Mouse (Mus musculus) stomach, embryonic 15.5 days (tissue): ENCODE measurements around the gene Gsn. TPM values are rescaled to one million over a fixed set of nuclear protein-coding genes. Genes with fewer than 3 reads are reported as not detected.

Source experiments
- ATAC-seq: fragments of 200-750 bp; cut with Nextera tagmentation; 2 replicates; pipeline ENCODE4 v1.8.0; 2017; ENCODE audit warnings: low read depth, moderate number of reproducible peaks, moderate TSS enrichment; ENCODE audit not compliant: insufficient read depth, low FRiP score
- H3K27ac ChIP-seq: fragments of 300-500 bp; sonication (generic); 2 replicates; pipeline ENCODE4 v1.5.1; 2015; ENCODE audit warnings: mild to moderate bottlenecking, inconsistent platforms
- H3K27me3 ChIP-seq: fragments of 300-500 bp; sonication (generic); replicated peaks from 2 replicates; pipeline ENCODE4 v1.6.1; 2015; ENCODE audit warnings: inconsistent platforms
- H3K36me3 ChIP-seq: fragments of 300-500 bp; sonication (generic); 2 replicates; pipeline ENCODE4 v1.6.1; 2015; ENCODE audit warnings: inconsistent platforms
- H3K4me1 ChIP-seq: fragments of 300-500 bp; sonication (generic); 2 replicates; pipeline ENCODE4 v1.6.1; 2015; ENCODE audit warnings: inconsistent platforms
- H3K4me2 ChIP-seq: fragments of 300-500 bp; sonication (generic); 2 replicates; pipeline ENCODE4 v1.6.1; 2015; ENCODE audit warnings: mild to moderate bottlenecking, inconsistent platforms
- H3K4me3 ChIP-seq: fragments of 300-500 bp; sonication (generic); replicated peaks from 2 replicates; pipeline ENCODE4 v1.5.1; 2015; ENCODE audit warnings: inconsistent platforms
- H3K9ac ChIP-seq: fragments of 300-500 bp; sonication (generic); 2 replicates; pipeline ENCODE4 v1.6.1; 2015; ENCODE audit warnings: inconsistent platforms
- H3K9me3 ChIP-seq: fragments of 300-500 bp; sonication (generic); 2 replicates; pipeline ENCODE4 v1.6.1; 2016; ENCODE audit warnings: inconsistent platforms
- whole genome bisulfite sequencing: fragments of 180-500 bp; shearing (Covaris S2); methylation state at CpG from one replicate; pipeline ENCODE4 v1.1.7; 2015; 5-methylcytosine and 5-hydroxymethylcytosine counted together
- polyA plus RNA-seq: library from polyadenylated mRNA; unstranded; fragments of >200 nt; fragmentation: Nextera tagmentation; extraction: Ambion mirVana; gene quantifications from 2 replicates; pipeline ENCODE4 v1.2.1, GENCODE M21; 2015

Gsn gene
- polyA plus RNA-seq, 1 experiment from 2014 or later: 253 TPM

GRCm38 (mm10) chr2:35309906-35310493 is 53.8 kb downstream of the Gsn start:
- Histone ChIP-seq H3K9ac (no peak overlapping the region), H3K4me3 (no peak overlapping the region), H3K4me1 (no peaks in the 10 kb centered on the region), H3K27me3 (no peaks in the 10 kb centered on the region), H3K9me3 (no peaks in the 10 kb centered on the region), H3K36me3 (0 out of 2 replicates have a peak, but pooled peaks cover 3% of the 10 kb centered on the region), H3K4me2 (no peak overlapping the region), H3K27ac (no peak overlapping the region)
- no peak for ATAC-seq
- WGBS: 83% methylated on average over 4 of the region's 4 CpGs

GRCm38 (mm10) chr2:35314300-35314699 is 58.1 kb downstream of the Gsn start:
- Histone ChIP-seq H3K27ac (no peak overlapping the region), H3K9me3 (no peaks in the 10 kb centered on the region), H3K27me3 (no peaks in the 10 kb centered on the region), H3K4me2 (no peak overlapping the region), H3K9ac (no peak overlapping the region), H3K4me3 (no peak overlapping the region), H3K4me1 (no peaks in the 10 kb centered on the region), H3K36me3 (0 out of 2 replicates have a peak, but pooled peaks cover 3% of the 10 kb centered on the region)
- WGBS: 46% methylated on average over 3 of the region's 3 CpGs
- no peak for ATAC-seq

- H3K9ac ChIP-seq: no peak overlapping the region
- H3K27me3 ChIP-seq: no peaks in the 10 kb centered on the region
- H3K4me2 ChIP-seq: no peak overlapping the region
- H3K9me3 ChIP-seq: no peaks in the 10 kb centered on the region
- WGBS: 82% methylated on average over 4 of the region's 4 CpGs
- peaks cover 7% of the 10 kb centered on the region; the same call in 1 of the 2 replicates for H3K36me3 ChIP-seq
- H3K27ac ChIP-seq: no peak overlapping the region
- peaks cover 4% of the 10 kb centered on the region; the same call in 1 of the 2 replicates for H3K4me1 ChIP-seq
- peak; percentile 62; the same call in 1 of the 2 replicates for ATAC-seq
- no peak overlapping the region for H3K4me3 ChIP-seq
Observed at GRCm38 (mm10) chr2:35317604-35318003, 61.4 kb downstream of the Gsn start.

GRCm38 (mm10) chr2:35318405-35318804 is 62.2 kb downstream of the Gsn start:
- Histone ChIP-seq H3K4me1 (peaks cover 6% of the 10 kb centered on the region; the same call in 1 of the 2 replicates), H3K9ac (no peak overlapping the region), H3K27me3 (no peaks in the 10 kb centered on the region), H3K36me3 (peaks cover 7% of the 10 kb centered on the region; the same call in 1 of the 2 replicates), H3K27ac (no peak overlapping the region), H3K9me3 (no peaks in the 10 kb centered on the region), H3K4me2 (no peak overlapping the region), H3K4me3 (no peak overlapping the region)
- 79% methylated on average over 12 of the region's 12 CpGs for WGBS
- no peak for ATAC-seq

- no peaks in the 10 kb centered on the region for H3K27me3 ChIP-seq
- H3K4me1 ChIP-seq: peaks cover 6% of the 10 kb centered on the region; the same call in 1 of the 2 replicates
- no peak overlapping the region for H3K27ac ChIP-seq
- H3K36me3 ChIP-seq: peaks cover 7% of the 10 kb centered on the region; the same call in 1 of the 2 replicates
- no peak overlapping the region for H3K4me2 ChIP-seq
- no peak overlapping the region for H3K9ac ChIP-seq
- no peaks in the 10 kb centered on the region for H3K9me3 ChIP-seq
- no peak for ATAC-seq
- WGBS: 90% methylated on average over 15 of the region's 15 CpGs
- H3K4me3 ChIP-seq: no peak overlapping the region
Observed at GRCm38 (mm10) chr2:35320399-35320798, 64.2 kb downstream of the Gsn start.

- no peak overlapping the region for H3K4me2 ChIP-seq
- no peaks in the 10 kb centered on the region for H3K9me3 ChIP-seq
- 58% methylated on average over 10 of the region's 10 CpGs for WGBS
- ATAC-seq: peak; percentile 79; the same call in 1 of the 2 replicates
- H3K27ac ChIP-seq: 0 out of 2 replicates have a peak overlapping the region, but pooled peaks have one; percentile 36
- peaks cover 6% of the 10 kb centered on the region; the same call in 1 of the 2 replicates for H3K4me1 ChIP-seq
- peaks cover 7% of the 10 kb centered on the region; the same call in 1 of the 2 replicates for H3K36me3 ChIP-seq
- no peak overlapping the region for H3K4me3 ChIP-seq
- H3K9ac ChIP-seq: no peak overlapping the region
- no peaks in the 10 kb centered on the region for H3K27me3 ChIP-seq
Observed at GRCm38 (mm10) chr2:35322404-35323164, 66.4 kb downstream of the Gsn start.

- peaks cover 6% of the 10 kb centered on the region; the same call in 1 of the 2 replicates for H3K4me1 ChIP-seq
- H3K4me3 ChIP-seq: no peak overlapping the region
- no peaks in the 10 kb centered on the region for H3K27me3 ChIP-seq
- WGBS: 68% methylated on average over 10 of the region's 10 CpGs
- peaks cover 4% of the 10 kb centered on the region; the same call in 1 of the 2 replicates for H3K36me3 ChIP-seq
- H3K27ac ChIP-seq: no peak overlapping the region
- no peak overlapping the region for H3K9ac ChIP-seq
- no peaks in the 10 kb centered on the region for H3K9me3 ChIP-seq
- no peak overlapping the region for H3K4me2 ChIP-seq
- ATAC-seq: no peak
Observed at GRCm38 (mm10) chr2:35325930-35326329, 69.8 kb downstream of the Gsn start.

- H3K9ac ChIP-seq: no peak overlapping the region
- H3K4me1 ChIP-seq: peaks cover 6% of the 10 kb centered on the region; the same call in 1 of the 2 replicates
- no peak overlapping the region for H3K4me3 ChIP-seq
- WGBS: 35% methylated on average over 1 of the region's 1 CpGs
- no peak for ATAC-seq
- H3K27ac ChIP-seq: no peak overlapping the region
- no peaks in the 10 kb centered on the region for H3K27me3 ChIP-seq
- peaks cover 4% of the 10 kb centered on the region; the same call in 1 of the 2 replicates for H3K36me3 ChIP-seq
- no peak overlapping the region for H3K4me2 ChIP-seq
- H3K9me3 ChIP-seq: no peaks in the 10 kb centered on the region
Observed at GRCm38 (mm10) chr2:35326931-35327330, 70.8 kb downstream of the Gsn start.

GRCm38 (mm10) chr2:35327583-35327982 is 71.4 kb downstream of the Gsn start:
- H3K4me3 ChIP-seq: no peak overlapping the region
- 54% methylated on average over 10 of the region's 10 CpGs for WGBS
- no peaks in the 10 kb centered on the region for H3K9me3 ChIP-seq
- H3K4me1 ChIP-seq: peaks cover 2% of the 10 kb centered on the region; the same call in 1 of the 2 replicates
- no peak overlapping the region for H3K9ac ChIP-seq
- ATAC-seq: peak; percentile 70
- H3K27me3 ChIP-seq: no peaks in the 10 kb centered on the region
- H3K27ac ChIP-seq: no peak overlapping the region
- H3K4me2 ChIP-seq: no peak overlapping the region; the same call in 1 of the 2 replicates
- no peaks in the 10 kb centered on the region for H3K36me3 ChIP-seq

- no peak overlapping the region for H3K4me2 ChIP-seq
- no peak overlapping the region for H3K9ac ChIP-seq
- H3K9me3 ChIP-seq: no peaks in the 10 kb centered on the region
- no peak overlapping the region for H3K27ac ChIP-seq
- H3K4me3 ChIP-seq: no peak overlapping the region
- no peaks in the 10 kb centered on the region for H3K27me3 ChIP-seq
- no peaks in the 10 kb centered on the region for H3K36me3 ChIP-seq
- no peaks in the 10 kb centered on the region for H3K4me1 ChIP-seq
- no peak for ATAC-seq
- 40% methylated on average over 11 of the region's 11 CpGs for WGBS
Observed at GRCm38 (mm10) chr2:35328064-35328792, 72.0 kb downstream of the Gsn start.

GRCm38 (mm10) chr2:35329061-35329460 is 72.9 kb downstream of the Gsn start:
- H3K27me3 ChIP-seq: no peaks in the 10 kb centered on the region
- no peak for ATAC-seq
- WGBS: 70% methylated on average over 2 of the region's 2 CpGs
- H3K4me3 ChIP-seq: no peak overlapping the region
- no peaks in the 10 kb centered on the region for H3K4me1 ChIP-seq
- H3K4me2 ChIP-seq: no peak overlapping the region
- no peak overlapping the region for H3K9ac ChIP-seq
- H3K27ac ChIP-seq: no peak overlapping the region
- no peaks in the 10 kb centered on the region for H3K36me3 ChIP-seq
- H3K9me3 ChIP-seq: no peaks in the 10 kb centered on the region
